Mouse (Mus musculus) midbrain, embryonic 13.5 days (tissue): ENCODE results near the gene Snd1. TPM values are rescaled to one million over a fixed set of nuclear protein-coding genes. Genes with fewer than 3 reads are reported as not detected.

Source experiments
- ATAC-seq: fragments of 200-750 bp; cut with Nextera tagmentation; 2 replicates; pipeline ENCODE4 v1.8.0; 2017; ENCODE audit warnings: mild to moderate bottlenecking, moderate TSS enrichment, moderate library complexity
- H3K27ac ChIP-seq: fragments of 300-500 bp; sonication (generic); 2 replicates; pipeline ENCODE4 v1.5.1; 2015; ENCODE audit warnings: inconsistent platforms, mild to moderate bottlenecking, moderate library complexity
- H3K27me3 ChIP-seq: fragments of 300-500 bp; sonication (generic); 2 replicates; pipeline ENCODE4 v1.6.1; 2015; ENCODE audit warnings: mild to moderate bottlenecking, inconsistent platforms
- H3K36me3 ChIP-seq: fragments of 300-500 bp; sonication (generic); 2 replicates; pipeline ENCODE4 v1.6.1; 2015; ENCODE audit warnings: mild to moderate bottlenecking, inconsistent platforms
- H3K4me1 ChIP-seq: fragments of 300-500 bp; sonication (generic); replicated peaks from 2 replicates; pipeline ENCODE4 v1.6.1; 2015; ENCODE audit warnings: inconsistent platforms
- H3K4me2 ChIP-seq: fragments of 300-500 bp; sonication (generic); replicated peaks from 2 replicates; pipeline ENCODE4 v1.6.1; 2015; ENCODE audit warnings: moderate library complexity, mild to moderate bottlenecking, inconsistent platforms
- H3K4me3 ChIP-seq: fragments of 300-500 bp; sonication (generic); replicated peaks from 2 replicates; pipeline ENCODE4 v1.5.1; 2015; ENCODE audit warnings: mild to moderate bottlenecking, inconsistent platforms
- H3K9ac ChIP-seq: fragments of 300-500 bp; sonication (generic); replicated peaks from 2 replicates; pipeline ENCODE4 v1.6.1; 2015; ENCODE audit warnings: mild to moderate bottlenecking, inconsistent platforms
- H3K9me3 ChIP-seq: fragments of 300-500 bp; sonication (generic); 2 replicates; pipeline ENCODE4 v1.6.1; 2016; ENCODE audit warnings: mild to moderate bottlenecking, inconsistent platforms
- WGBS: fragments of 180-500 bp; shearing (Covaris S2); methylation state at CpG from one replicate; pipeline ENCODE4 v1.1.7; 2015; 5-methylcytosine and 5-hydroxymethylcytosine counted together
- polyA plus RNA-seq: library from polyadenylated mRNA; unstranded; fragments of >200 nt; fragmentation: Nextera tagmentation; extraction: Ambion mirVana; gene quantifications from 2 replicates; pipeline ENCODE4 v1.2.1, GENCODE M21; 2015

Gene Snd1
- polyA plus RNA-seq, 1 experiment from 2014 or later, result 86.5 TPM

DNA sequence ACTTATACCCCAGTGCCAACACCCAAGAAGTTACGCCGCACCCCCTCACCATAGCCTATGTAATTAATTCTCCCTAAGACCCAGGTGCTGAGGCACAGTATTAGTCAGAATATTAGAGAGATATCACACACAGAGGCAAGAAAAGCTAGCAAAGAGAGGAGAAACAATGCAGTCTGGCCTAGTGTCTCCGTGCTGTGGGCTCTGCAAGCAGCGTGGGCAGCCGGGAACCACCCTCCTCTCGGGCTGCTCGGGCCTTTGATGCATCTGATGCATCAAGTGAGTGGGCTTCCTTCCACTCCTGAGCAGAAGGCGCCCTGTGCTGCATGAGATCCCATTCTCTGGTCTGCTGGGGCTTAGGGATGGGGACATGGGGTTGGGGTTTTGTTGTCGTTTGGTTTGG, 338.1 kb downstream of the Snd1 start:
- WGBS, result 85% methylated on average over 9 of the region's 9 CpGs

DNA sequence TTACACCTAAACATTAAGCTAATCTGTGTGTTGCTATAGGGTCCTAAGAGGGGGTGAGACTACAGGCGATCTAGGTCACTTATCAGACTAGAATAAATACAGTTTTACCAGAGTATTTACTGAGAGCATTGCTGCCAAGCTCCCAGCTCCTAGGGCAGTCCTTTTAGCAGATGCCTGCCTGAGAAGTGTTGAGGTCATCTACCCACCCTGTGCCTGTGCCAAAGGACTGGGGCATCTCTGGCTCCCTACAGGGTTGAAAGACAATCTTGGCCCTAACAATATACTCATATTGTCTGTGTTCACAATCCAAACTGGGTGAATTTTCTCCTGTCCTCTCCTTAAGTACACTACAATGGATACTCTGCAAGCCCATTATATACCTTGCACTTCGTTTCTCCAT, 340.0 kb downstream of the Snd1 start:
- Histone ChIP-seq H3K9me3 (no peaks in the 10 kb centered on the region), H3K4me1 (peaks cover 23% of the 10 kb centered on the region), H3K27ac (no peak overlapping the region), H3K4me3 (no peak overlapping the region), H3K27me3 (no peaks in the 10 kb centered on the region), H3K36me3 (peaks cover 35% of the 10 kb centered on the region), H3K9ac (no peak overlapping the region), H3K4me2 (no peak overlapping the region)
- no peak for ATAC-seq
- 82% methylated on average over 2 of the region's 2 CpGs for WGBS

More for the DNA sequence above, 338.1 kb downstream of the Snd1 start:
- Histone ChIP-seq H3K9me3 (no peaks in the 10 kb centered on the region), H3K4me3 (no peak overlapping the region), H3K4me2 (no peak overlapping the region), H3K4me1 (peaks cover 13% of the 10 kb centered on the region), H3K36me3 (peaks cover 30% of the 10 kb centered on the region), H3K27me3 (no peaks in the 10 kb centered on the region), H3K27ac (no peak overlapping the region), H3K9ac (no peak overlapping the region)
- no peak for ATAC-seq

DNA sequence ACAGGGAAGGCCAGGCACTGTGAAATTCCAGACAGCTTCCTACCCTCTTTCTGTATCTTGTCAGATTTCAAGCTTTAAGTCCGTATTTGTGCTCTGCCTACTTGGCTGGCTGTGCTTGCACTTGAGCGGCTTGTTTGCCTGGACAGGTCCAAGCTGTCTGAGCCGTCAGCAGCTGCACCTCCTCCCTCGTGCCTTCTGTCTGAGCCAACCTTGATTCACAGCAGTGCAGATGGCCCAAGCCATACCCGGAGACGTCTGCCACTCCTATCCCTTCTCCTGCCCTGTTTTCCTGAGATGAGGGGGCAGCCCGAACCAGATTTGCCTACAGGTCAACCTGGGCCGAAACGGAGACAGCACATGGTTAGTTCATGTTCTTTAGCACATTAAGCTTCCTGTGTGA, 342.1 kb downstream of the Snd1 start:
- Histone ChIP-seq H3K27ac (no peak overlapping the region), H3K4me1 (peaks cover 32% of the 10 kb centered on the region), H3K27me3 (no peaks in the 10 kb centered on the region), H3K9ac (no peak overlapping the region), H3K9me3 (no peaks in the 10 kb centered on the region), H3K4me3 (no peak overlapping the region), H3K4me2 (no peak overlapping the region), H3K36me3 (peaks cover 36% of the 10 kb centered on the region)
- WGBS, result 82% methylated on average over 9 of the region's 9 CpGs
- no peak for ATAC-seq

DNA sequence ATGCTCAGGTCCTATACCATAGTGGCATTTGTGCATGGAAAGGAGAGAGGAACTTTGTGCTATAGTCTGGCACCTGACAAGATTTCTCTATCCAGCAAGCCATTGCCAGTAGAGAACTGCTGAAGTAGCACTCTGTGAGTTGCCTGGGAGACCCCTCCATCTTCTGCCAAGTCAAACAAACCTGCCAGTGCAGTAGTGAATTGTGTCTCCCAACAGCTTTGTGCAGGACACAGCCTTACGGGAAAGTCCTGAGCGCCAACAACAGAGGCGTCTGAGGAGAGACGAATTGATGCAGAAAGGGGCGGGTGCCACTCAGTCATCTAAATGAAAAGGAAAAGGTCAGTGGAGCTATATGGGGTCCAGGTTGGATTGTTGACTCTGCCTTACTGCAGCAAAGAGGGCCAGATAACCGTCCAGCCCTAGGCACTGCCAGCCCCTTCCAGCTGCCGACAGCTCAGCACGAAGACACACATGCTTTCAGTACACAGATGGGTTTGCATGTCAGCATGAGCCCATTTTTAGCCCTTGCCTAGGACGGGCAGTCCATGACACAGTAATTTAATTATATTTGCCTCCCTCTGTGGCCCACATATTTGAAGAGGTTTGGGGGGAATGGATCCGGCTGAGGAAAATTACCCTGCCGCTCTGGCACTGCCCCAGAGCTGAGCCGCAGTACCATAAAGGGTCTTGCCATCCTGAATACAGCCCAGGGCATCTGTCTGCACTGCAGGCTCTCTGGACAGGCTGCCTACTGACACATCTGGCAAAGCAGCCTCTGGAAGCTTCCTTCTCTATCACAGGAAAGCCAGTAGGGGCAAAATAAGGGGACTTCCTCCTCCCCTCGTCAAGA, 344.8 kb downstream of the Snd1 start:
- H3K4me1 ChIP-seq, result peaks cover 29% of the 10 kb centered on the region
- H3K9me3 ChIP-seq, result no peaks in the 10 kb centered on the region
- H3K36me3 ChIP-seq, result peaks cover 36% of the 10 kb centered on the region
- no peak overlapping the region for H3K27ac ChIP-seq
- H3K4me3 ChIP-seq, result no peak overlapping the region
- no peaks in the 10 kb centered on the region for H3K27me3 ChIP-seq
- WGBS, result 66% methylated on average over 13 of the region's 13 CpGs
- H3K9ac ChIP-seq, result no peak overlapping the region
- no peak overlapping the region; the same call in 1 of the 2 replicates for H3K4me2 ChIP-seq
- ATAC-seq, result peak; percentile 53; the same call in 1 of the 2 replicates

DNA sequence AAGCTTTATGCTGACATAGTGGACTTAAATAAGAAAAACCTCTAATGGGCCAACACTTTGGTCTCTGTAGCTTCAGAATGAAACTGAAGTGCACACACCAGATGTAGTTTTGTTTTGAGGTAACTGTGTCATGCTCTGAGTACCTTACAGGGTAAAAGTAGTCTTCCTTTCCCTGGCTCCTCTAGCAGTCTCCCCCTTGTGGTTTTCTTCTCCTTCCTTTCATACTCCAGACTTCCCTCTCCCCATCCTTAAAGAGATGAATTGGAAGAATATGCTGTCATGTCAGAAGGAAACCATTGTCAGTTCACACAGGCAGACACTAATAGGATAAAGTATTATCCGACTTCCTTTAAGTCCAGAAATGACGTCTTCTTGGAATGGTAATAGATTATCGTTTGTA, 347.4 kb downstream of the Snd1 start:
- WGBS, result 69% methylated on average over 3 of the region's 3 CpGs
- H3K9me3 ChIP-seq, result no peaks in the 10 kb centered on the region
- no peak for ATAC-seq
- H3K36me3 ChIP-seq, result peaks cover 20% of the 10 kb centered on the region
- H3K4me1 ChIP-seq, result peaks cover 55% of the 10 kb centered on the region
- H3K4me2 ChIP-seq, result no peak overlapping the region
- H3K9ac ChIP-seq, result no peak overlapping the region
- no peaks in the 10 kb centered on the region for H3K27me3 ChIP-seq
- no peak overlapping the region for H3K4me3 ChIP-seq
- H3K27ac ChIP-seq, result no peak overlapping the region

GRCm38 (mm10) chr6:28823375-28823774, 348.4 kb downstream of the Snd1 start:
- Histone ChIP-seq H3K4me2 (no peak overlapping the region), H3K27me3 (no peaks in the 10 kb centered on the region), H3K4me3 (no peak overlapping the region), H3K4me1 (peaks cover 65% of the 10 kb centered on the region), H3K27ac (no peak overlapping the region), H3K9ac (no peak overlapping the region), H3K36me3 (peaks cover 11% of the 10 kb centered on the region), H3K9me3 (no peaks in the 10 kb centered on the region)
- 94% methylated on average over 3 of the region's 3 CpGs for whole genome bisulfite sequencing
- ATAC-seq, result no peak

DNA sequence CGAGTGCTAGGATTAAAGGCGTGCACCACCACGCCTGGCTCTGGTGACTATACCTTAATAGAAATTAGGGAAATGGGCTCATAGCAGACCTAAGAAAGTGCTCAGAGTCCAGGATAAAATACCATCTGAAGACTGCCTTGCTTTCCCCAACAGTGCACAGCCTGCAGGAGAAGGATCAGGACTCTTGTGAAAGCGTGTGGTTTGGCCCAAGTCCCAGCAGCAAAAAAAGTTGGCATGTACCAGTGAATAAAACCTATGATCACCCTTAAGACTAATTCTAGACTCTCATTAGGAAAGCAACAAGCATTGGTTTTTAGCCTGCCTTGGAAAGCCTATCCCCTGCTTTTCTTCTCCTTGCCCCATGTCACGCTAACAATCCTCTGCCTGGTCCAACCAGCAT, 348.9 kb downstream of the Snd1 start:
- Histone ChIP-seq H3K4me3 (no peak overlapping the region), H3K27me3 (no peaks in the 10 kb centered on the region), H3K36me3 (peaks cover 8% of the 10 kb centered on the region), H3K4me1 (peaks cover 70% of the 10 kb centered on the region), H3K9me3 (no peaks in the 10 kb centered on the region), H3K9ac (no peak overlapping the region), H3K27ac (no peak overlapping the region), H3K4me2 (no peak overlapping the region)
- ATAC-seq, result no peak
- WGBS, result 96% methylated on average over 5 of the region's 5 CpGs

DNA sequence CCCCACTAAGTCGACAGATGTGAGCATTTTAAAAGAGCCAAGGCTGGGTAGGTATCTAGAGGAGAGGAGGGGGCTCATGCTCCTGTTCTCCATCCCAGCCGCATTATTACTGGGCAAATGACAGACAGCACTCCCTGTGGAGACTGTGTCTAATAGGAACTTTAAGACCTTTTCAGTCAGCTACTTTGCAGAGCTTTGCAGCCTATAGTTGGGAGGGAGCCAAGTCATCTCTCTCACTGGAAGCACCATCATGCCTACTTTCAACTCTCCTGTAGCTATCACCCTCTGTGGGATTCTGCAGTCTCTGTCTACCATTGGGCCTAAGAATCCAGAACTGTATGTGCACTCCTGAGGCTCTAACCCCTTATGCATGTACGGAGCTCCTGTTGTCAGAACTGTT, 351.0 kb downstream of the Snd1 start:
- no peak for ATAC-seq
- H3K27ac ChIP-seq, result no peak overlapping the region
- no peak overlapping the region for H3K9ac ChIP-seq
- no peaks in the 10 kb centered on the region for H3K9me3 ChIP-seq
- H3K4me3 ChIP-seq, result no peak overlapping the region
- WGBS, result 53% methylated on average over 3 of the region's 3 CpGs
- H3K27me3 ChIP-seq, result no peaks in the 10 kb centered on the region
- peaks cover 6% of the 10 kb centered on the region for H3K36me3 ChIP-seq
- H3K4me1 ChIP-seq, result peaks cover 74% of the 10 kb centered on the region
- peak overlapping the region; percentile 92 for H3K4me2 ChIP-seq

- H3K4me2 ChIP-seq, result peak overlapping the region; percentile 92
- H3K27me3 ChIP-seq, result no peaks in the 10 kb centered on the region
- peaks cover 6% of the 10 kb centered on the region for H3K36me3 ChIP-seq
- peak overlapping the region; percentile 85 for H3K4me3 ChIP-seq
- peaks cover 79% of the 10 kb centered on the region for H3K4me1 ChIP-seq
- no peaks in the 10 kb centered on the region for H3K9me3 ChIP-seq
- peak overlapping the region; percentile 57 for H3K9ac ChIP-seq
- 52% methylated on average over 9 of the region's 9 CpGs for WGBS
- no peak for ATAC-seq
- peak overlapping the region; percentile 37; the same call in 1 of the 2 replicates for H3K27ac ChIP-seq
These were observed 351.9 kb downstream of the Snd1 start for GRCm38 (mm10) chr6:28826689-28827389.

GRCm38 (mm10) chr6:28827565-28827964, 352.6 kb downstream of the Snd1 start:
- peaks cover 74% of the 10 kb centered on the region for H3K4me1 ChIP-seq
- WGBS, result 11% methylated on average over 3 of the region's 3 CpGs
- peak overlapping the region; percentile 37 for H3K27ac ChIP-seq
- peak overlapping the region; percentile 57 for H3K9ac ChIP-seq
- ATAC-seq, result no peak
- H3K4me2 ChIP-seq, result peak overlapping the region; percentile 92
- no peaks in the 10 kb centered on the region for H3K9me3 ChIP-seq
- H3K36me3 ChIP-seq, result peaks cover 6% of the 10 kb centered on the region
- H3K4me3 ChIP-seq, result peak overlapping the region; percentile 85
- no peaks in the 10 kb centered on the region for H3K27me3 ChIP-seq

DNA sequence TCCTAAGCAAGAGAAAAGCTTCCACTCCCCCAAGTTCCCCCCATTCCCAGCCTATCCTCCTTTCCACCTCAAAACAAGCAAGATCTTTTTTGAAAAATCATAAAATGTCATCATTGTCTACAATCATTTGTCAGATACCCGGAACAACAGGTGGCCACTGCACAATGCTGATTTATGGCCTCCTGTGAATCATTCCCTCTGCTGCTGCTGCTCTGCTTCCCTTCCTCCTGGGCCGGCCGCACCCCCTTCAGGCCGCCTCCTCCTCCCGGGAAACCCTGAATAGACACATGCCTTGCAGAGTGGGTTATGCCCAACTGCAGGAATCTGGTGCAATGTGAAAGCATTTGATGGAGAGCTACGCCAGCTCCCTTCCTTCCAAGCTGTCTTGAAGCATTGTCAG, 353.7 kb downstream of the Snd1 start:
- H3K4me2 ChIP-seq, result peak overlapping the region; percentile 92
- no peaks in the 10 kb centered on the region for H3K9me3 ChIP-seq
- H3K9ac ChIP-seq, result peak overlapping the region; percentile 60
- no peak for ATAC-seq
- peaks cover 6% of the 10 kb centered on the region for H3K36me3 ChIP-seq
- H3K27me3 ChIP-seq, result no peaks in the 10 kb centered on the region
- H3K4me1 ChIP-seq, result peaks cover 75% of the 10 kb centered on the region
- H3K27ac ChIP-seq, result 0 out of 2 replicates have a peak overlapping the region, but pooled peaks have one; percentile 19
- WGBS, result 7% methylated on average over 6 of the region's 6 CpGs
- H3K4me3 ChIP-seq, result peak overlapping the region; percentile 85

DNA sequence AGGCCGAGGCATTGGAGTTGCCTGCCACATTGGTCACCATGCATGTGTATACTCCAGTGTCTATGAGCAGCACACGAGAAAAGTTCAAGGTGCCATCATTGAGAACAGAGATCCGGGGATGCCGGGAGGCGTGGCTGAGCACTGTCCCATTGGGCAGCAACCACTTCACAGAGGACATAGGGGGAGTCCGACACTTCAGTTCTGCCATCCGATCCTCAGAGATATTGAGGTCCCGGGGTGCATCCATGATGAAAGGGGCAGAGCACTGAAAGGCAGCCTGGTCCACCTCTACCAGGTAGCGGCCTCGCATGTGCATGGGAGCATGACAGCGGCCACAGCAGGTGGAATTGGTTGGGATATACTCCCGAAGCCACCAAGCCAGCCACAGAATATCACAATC, 355.4 kb downstream of the Snd1 start:
- peak overlapping the region; percentile 36; the same call in 1 of the 2 replicates for H3K9ac ChIP-seq
- peak overlapping the region; percentile 92 for H3K4me2 ChIP-seq
- H3K9me3 ChIP-seq, result no peaks in the 10 kb centered on the region
- H3K27me3 ChIP-seq, result peaks cover 5% of the 10 kb centered on the region
- H3K36me3 ChIP-seq, result peaks cover 6% of the 10 kb centered on the region
- no peak overlapping the region for H3K27ac ChIP-seq
- 92% methylated on average over 12 of the region's 12 CpGs for WGBS
- ATAC-seq, result no peak
- H3K4me3 ChIP-seq, result peak overlapping the region; percentile 85
- peaks cover 74% of the 10 kb centered on the region for H3K4me1 ChIP-seq
